Mouse (Mus musculus) midbrain, embryonic 12.5 days (tissue): ENCODE results near the gene Ndufs8. TPM values are rescaled to one million over a fixed set of nuclear protein-coding genes. Genes with fewer than 3 reads are reported as not detected.

Experiments used
- ATAC-seq: fragments of 200-750 bp; cut with Nextera tagmentation; 2 replicates; pipeline ENCODE4 v1.8.0; 2017; ENCODE audit warnings: low read depth, moderate TSS enrichment, moderate library complexity; ENCODE audit not compliant: low FRiP score
- H3K27ac ChIP-seq: fragments of 300-500 bp; sonication (generic); replicated peaks from 2 replicates; pipeline ENCODE4 v1.5.1; 2016; ENCODE audit warnings: mild to moderate bottlenecking
- H3K27me3 ChIP-seq: fragments of 300-500 bp; sonication (generic); 2 replicates; pipeline ENCODE4 v1.6.1; 2016; ENCODE audit warnings: mild to moderate bottlenecking
- H3K36me3 ChIP-seq: fragments of 300-500 bp; sonication (generic); 2 replicates; pipeline ENCODE4 v1.6.1; 2016
- H3K4me1 ChIP-seq: fragments of 300-500 bp; sonication (generic); 2 replicates; pipeline ENCODE4 v1.6.1; 2016
- H3K4me2 ChIP-seq: fragments of 300-500 bp; sonication (generic); replicated peaks from 2 replicates; pipeline ENCODE4 v1.6.1; 2016; ENCODE audit warnings: mild to moderate bottlenecking, moderate library complexity
- H3K4me3 ChIP-seq: fragments of 300-500 bp; sonication (generic); 2 replicates; pipeline ENCODE4 v1.5.1; 2016; ENCODE audit warnings: mild to moderate bottlenecking
- H3K9ac ChIP-seq: fragments of 300-500 bp; sonication (generic); replicated peaks from 2 replicates; pipeline ENCODE4 v1.6.1; 2016; ENCODE audit warnings: mild to moderate bottlenecking, moderate library complexity
- H3K9me3 ChIP-seq: fragments of 300-500 bp; sonication (generic); 2 replicates; pipeline ENCODE4 v1.6.1; 2016; ENCODE audit warnings: mild to moderate bottlenecking
- WGBS: fragments of 180-500 bp; shearing (Covaris S2); methylation state at CpG from one replicate; pipeline ENCODE4 v1.1.7; 2016; 5-methylcytosine and 5-hydroxymethylcytosine counted together
- polyA plus RNA-seq: library from polyadenylated mRNA; unstranded; fragments of >200 nt; fragmentation: Nextera tagmentation; extraction: Ambion mirVana; gene quantifications from 2 replicates; pipeline ENCODE4 v1.2.1, GENCODE M21; 2016

Gene Ndufs8
- polyA plus RNA-seq, 1 experiment from 2014 or later = 210 TPM

GRCm38 (mm10) chr19:3897557-3897956 is 15.0 kb downstream of the Ndufs8 start:
- Histone ChIP-seq H3K4me3 (no peak overlapping the region), H3K27me3 (no peaks in the 10 kb centered on the region), H3K27ac (no peak overlapping the region), H3K4me2 (no peak overlapping the region), H3K36me3 (peaks cover 48% of the 10 kb centered on the region), H3K9ac (no peak overlapping the region), H3K4me1 (peaks cover 11% of the 10 kb centered on the region), H3K9me3 (no peaks in the 10 kb centered on the region)
- 96% methylated on average over 5 of the region's 5 CpGs for WGBS
- no peak for ATAC-seq

GRCm38 (mm10) chr19:3896208-3896607 is 16.4 kb downstream of the Ndufs8 start:
- WGBS = 91% methylated on average over 10 of the region's 10 CpGs
- peaks cover 61% of the 10 kb centered on the region for H3K36me3 ChIP-seq

GRCm38 (mm10) chr19:3895171-3895631 is 17.4 kb downstream of the Ndufs8 start:
- H3K9me3 ChIP-seq = no peaks in the 10 kb centered on the region
- peaks cover 71% of the 10 kb centered on the region for H3K36me3 ChIP-seq
- no peak overlapping the region for H3K4me3 ChIP-seq
- peaks cover 11% of the 10 kb centered on the region for H3K4me1 ChIP-seq
- peak overlapping the region; percentile 69 for H3K27ac ChIP-seq
- no peak overlapping the region for H3K4me2 ChIP-seq
- 0 out of 2 replicates have a peak, but pooled peaks have one; percentile 16 for ATAC-seq
- no peak overlapping the region for H3K9ac ChIP-seq
- no peaks in the 10 kb centered on the region for H3K27me3 ChIP-seq
- 21% methylated on average over 3 of the region's 3 CpGs for WGBS

More at GRCm38 (mm10) chr19:3896208-3896607, 16.4 kb downstream of the Ndufs8 start:
- Histone ChIP-seq H3K27me3 (no peaks in the 10 kb centered on the region), H3K4me1 (peaks cover 11% of the 10 kb centered on the region), H3K4me3 (no peak overlapping the region), H3K4me2 (no peak overlapping the region), H3K27ac (peak overlapping the region; percentile 69), H3K9me3 (no peaks in the 10 kb centered on the region), H3K9ac (no peak overlapping the region)
- ATAC-seq = no peak

- no peak for ATAC-seq
- WGBS = 89% methylated on average over 2 of the region's 2 CpGs
- Histone ChIP-seq H3K9me3 (no peaks in the 10 kb centered on the region), H3K27ac (peak overlapping the region; percentile 69), H3K27me3 (no peaks in the 10 kb centered on the region), H3K4me2 (no peak overlapping the region), H3K4me3 (no peak overlapping the region), H3K9ac (no peak overlapping the region), H3K4me1 (peaks cover 11% of the 10 kb centered on the region), H3K36me3 (peaks cover 80% of the 10 kb centered on the region)
Observed at GRCm38 (mm10) chr19:3894294-3894693, 18.3 kb downstream of the Ndufs8 start.

- no peak for ATAC-seq
- WGBS = 96% methylated on average over 4 of the region's 4 CpGs
Observed at GRCm38 (mm10) chr19:3893545-3894116, 18.9 kb downstream of the Ndufs8 start.

GRCm38 (mm10) chr19:3890181-3890580 is 22.4 kb downstream of the Ndufs8 start:
- Histone ChIP-seq H3K27me3 (no peaks in the 10 kb centered on the region), H3K9ac (no peak overlapping the region), H3K4me2 (no peak overlapping the region), H3K27ac (no peak overlapping the region), H3K36me3 (peaks cover 90% of the 10 kb centered on the region), H3K4me3 (no peak overlapping the region), H3K9me3 (no peaks in the 10 kb centered on the region), H3K4me1 (peaks cover 3% of the 10 kb centered on the region)
- 87% methylated on average over 8 of the region's 8 CpGs for WGBS
- ATAC-seq = no peak

More at GRCm38 (mm10) chr19:3893545-3894116, 18.9 kb downstream of the Ndufs8 start:
- Histone ChIP-seq H3K4me3 (no peak overlapping the region), H3K27me3 (no peaks in the 10 kb centered on the region), H3K27ac (no peak overlapping the region), H3K9ac (no peak overlapping the region), H3K4me2 (no peak overlapping the region), H3K4me1 (peaks cover 11% of the 10 kb centered on the region), H3K36me3 (peaks cover 87% of the 10 kb centered on the region), H3K9me3 (no peaks in the 10 kb centered on the region)

GRCm38 (mm10) chr19:3889096-3889495 is 23.5 kb downstream of the Ndufs8 start:
- H3K4me1 ChIP-seq = no peaks in the 10 kb centered on the region
- no peak overlapping the region for H3K27ac ChIP-seq
- H3K4me3 ChIP-seq = no peak overlapping the region
- no peak overlapping the region for H3K4me2 ChIP-seq
- H3K36me3 ChIP-seq = peaks cover 79% of the 10 kb centered on the region
- H3K9ac ChIP-seq = no peak overlapping the region
- 89% methylated on average over 5 of the region's 5 CpGs for WGBS
- H3K9me3 ChIP-seq = no peaks in the 10 kb centered on the region
- ATAC-seq = no peak
- no peaks in the 10 kb centered on the region for H3K27me3 ChIP-seq

- no peaks in the 10 kb centered on the region for H3K9me3 ChIP-seq
- H3K9ac ChIP-seq = no peak overlapping the region
- no peak overlapping the region for H3K27ac ChIP-seq
- H3K4me3 ChIP-seq = no peak overlapping the region
- no peaks in the 10 kb centered on the region for H3K4me1 ChIP-seq
- 86% methylated on average over 6 of the region's 6 CpGs for WGBS
- H3K36me3 ChIP-seq = peaks cover 34% of the 10 kb centered on the region
- H3K4me2 ChIP-seq = no peak overlapping the region
- no peak for ATAC-seq
- no peaks in the 10 kb centered on the region for H3K27me3 ChIP-seq
Observed at GRCm38 (mm10) chr19:3884325-3884990, 28.1 kb downstream of the Ndufs8 start.

GRCm38 (mm10) chr19:3882214-3882613 is 30.4 kb downstream of the Ndufs8 start:
- Histone ChIP-seq H3K4me1 (no peaks in the 10 kb centered on the region), H3K36me3 (peaks cover 17% of the 10 kb centered on the region), H3K4me3 (no peak overlapping the region), H3K9me3 (no peaks in the 10 kb centered on the region), H3K27ac (no peak overlapping the region), H3K9ac (no peak overlapping the region), H3K4me2 (no peak overlapping the region), H3K27me3 (no peaks in the 10 kb centered on the region)
- ATAC-seq = no peak
- WGBS = 77% methylated on average over 4 of the region's 4 CpGs

- no peak for ATAC-seq
- WGBS = 96% methylated on average over 6 of the region's 6 CpGs
- no peak overlapping the region for H3K9ac ChIP-seq
Observed at GRCm38 (mm10) chr19:3880054-3880848, 32.3 kb downstream of the Ndufs8 start.

GRCm38 (mm10) chr19:3875045-3875444 is 37.5 kb downstream of the Ndufs8 start:
- Histone ChIP-seq H3K9ac (no peak overlapping the region), H3K4me3 (no peak overlapping the region), H3K9me3 (no peaks in the 10 kb centered on the region), H3K27ac (no peak overlapping the region), H3K4me2 (no peak overlapping the region), H3K36me3 (no peaks in the 10 kb centered on the region), H3K27me3 (no peaks in the 10 kb centered on the region), H3K4me1 (peaks cover 3% of the 10 kb centered on the region; the same call in 1 of the 2 replicates)
- WGBS = 89% methylated on average over 7 of the region's 7 CpGs
- ATAC-seq = no peak

More at GRCm38 (mm10) chr19:3880054-3880848, 32.3 kb downstream of the Ndufs8 start:
- H3K27ac ChIP-seq = no peak overlapping the region
- no peaks in the 10 kb centered on the region for H3K36me3 ChIP-seq
- H3K4me2 ChIP-seq = no peak overlapping the region
- no peaks in the 10 kb centered on the region for H3K9me3 ChIP-seq
- H3K4me3 ChIP-seq = no peak overlapping the region
- no peaks in the 10 kb centered on the region for H3K4me1 ChIP-seq
- no peaks in the 10 kb centered on the region for H3K27me3 ChIP-seq

- Histone ChIP-seq H3K9ac (no peak overlapping the region), H3K4me2 (no peak overlapping the region), H3K36me3 (no peaks in the 10 kb centered on the region), H3K27ac (no peak overlapping the region), H3K9me3 (no peaks in the 10 kb centered on the region), H3K4me1 (peaks cover 3% of the 10 kb centered on the region; the same call in 1 of the 2 replicates), H3K4me3 (no peak overlapping the region), H3K27me3 (no peaks in the 10 kb centered on the region)
- WGBS = 83% methylated on average over 4 of the region's 4 CpGs
- no peak for ATAC-seq
Observed at GRCm38 (mm10) chr19:3872373-3872772, 40.2 kb downstream of the Ndufs8 start.
